Mouse (Mus musculus) liver, embryonic 14.5 days (tissue): ENCODE results near the gene Apobec2.

Experiments
- CTCF ChIP-seq: IDR thresholded peaks from 2 replicates; pipeline ENCODE4 v1.5.1; 2016; ENCODE audit warnings: antibody characterized with exemption, low read depth, control low read depth
- EP300 ChIP-seq: IDR thresholded peaks from 2 replicates; pipeline ENCODE4 v1.6.1; 2016; ENCODE audit warnings: antibody characterized with exemption, low read depth

- TF ChIP-seq EP300 (no peak), CTCF (no peak)
Measured at GRCm38 (mm10) chr17:48371621-48372020, 61.1 kb downstream of the Apobec2 start.
